Mouse (Mus musculus) heart, embryonic 10.5 days (tissue): Measurements from ENCODE around the gene Adora1. TPM values are rescaled to one million over a fixed set of nuclear protein-coding genes. Genes with fewer than 3 reads are reported as not detected.

Experiments
- DNase-seq: peaks from one replicate; pipeline ENCODE4 v3.0.0-alpha.2; 2017; ENCODE audit warnings: low spot score
- H3K27ac ChIP-seq: fragments of 300-500 bp; sonication (generic); 2 replicates; pipeline ENCODE4 v1.5.1; 2016; ENCODE audit warnings: mild to moderate bottlenecking
- H3K27me3 ChIP-seq: fragments of 300-500 bp; sonication (generic); 2 replicates; pipeline ENCODE4 v1.6.1; 2016; ENCODE audit warnings: mild to moderate bottlenecking; ENCODE audit not compliant: poor library complexity, insufficient read depth, severe bottlenecking
- H3K36me3 ChIP-seq: fragments of 300-500 bp; sonication (generic); 2 replicates; pipeline ENCODE4 v1.6.1; 2016; ENCODE audit warnings: mild to moderate bottlenecking, moderate library complexity
- H3K4me1 ChIP-seq: fragments of 300-500 bp; sonication (generic); 2 replicates; pipeline ENCODE4 v1.6.1; 2016; ENCODE audit warnings: mild to moderate bottlenecking
- H3K4me3 ChIP-seq: fragments of 300-500 bp; sonication (generic); 2 replicates; pipeline ENCODE4 v1.5.1; 2016; ENCODE audit warnings: mild to moderate bottlenecking, moderate library complexity
- H3K9me3 ChIP-seq: fragments of 300-500 bp; sonication (generic); 2 replicates; pipeline ENCODE4 v1.6.1; 2016; ENCODE audit warnings: mild to moderate bottlenecking, moderate library complexity
- WGBS: fragments of 180-500 bp; shearing (Covaris S2); methylation state at CpG from one replicate; pipeline ENCODE4 v1.1.7; 2016; 5-methylcytosine and 5-hydroxymethylcytosine counted together
- polyA plus RNA-seq: library from polyadenylated mRNA; unstranded; fragments of >200 nt; fragmentation: Nextera tagmentation; extraction: Ambion mirVana; gene quantifications from 2 replicates; pipeline ENCODE4 v1.2.1, GENCODE M21; 2016

Gene Adora1
- polyA plus RNA-seq, 1 experiment from 2014 or later, result 8.0 TPM

GRCm38 (mm10) chr1:134205296-134206018, 29.8 kb downstream of the Adora1 start:
- DNase-seq, result no peak
- peaks cover 64% of the 10 kb centered on the region for H3K4me1 ChIP-seq
- H3K4me3 ChIP-seq, result no peak overlapping the region
- 0 out of 2 replicates have a peak, but pooled peaks cover 1% of the 10 kb centered on the region for H3K27me3 ChIP-seq
- H3K27ac ChIP-seq, result peak overlapping the region; percentile 62
- 9% methylated on average over 9 of the region's 9 CpGs for WGBS
- 0 out of 2 replicates have a peak, but pooled peaks cover 2% of the 10 kb centered on the region for H3K36me3 ChIP-seq
- no peaks in the 10 kb centered on the region for H3K9me3 ChIP-seq

GRCm38 (mm10) chr1:134204230-134204629, 31.0 kb downstream of the Adora1 start:
- no peaks in the 10 kb centered on the region for H3K9me3 ChIP-seq
- H3K4me3 ChIP-seq, result no peak overlapping the region
- 87% methylated on average over 13 of the region's 13 CpGs for WGBS
- 0 out of 2 replicates have a peak overlapping the region, but pooled peaks have one; percentile 0 for H3K27ac ChIP-seq
- 0 out of 2 replicates have a peak, but pooled peaks cover 2% of the 10 kb centered on the region for H3K36me3 ChIP-seq
- peaks cover 53% of the 10 kb centered on the region for H3K4me1 ChIP-seq
- DNase-seq, result no peak
- H3K27me3 ChIP-seq, result 0 out of 2 replicates have a peak, but pooled peaks cover 5% of the 10 kb centered on the region

- no peaks in the 10 kb centered on the region for H3K9me3 ChIP-seq
- H3K27ac ChIP-seq, result peak overlapping the region; percentile 56; the same call in 1 of the 2 replicates
- H3K27me3 ChIP-seq, result peaks cover 13% of the 10 kb centered on the region; the same call in 1 of the 2 replicates
- peaks cover 50% of the 10 kb centered on the region for H3K4me1 ChIP-seq
- H3K4me3 ChIP-seq, result no peak overlapping the region
- DNase-seq, result no peak
- H3K36me3 ChIP-seq, result 0 out of 2 replicates have a peak, but pooled peaks cover 2% of the 10 kb centered on the region
- WGBS, result 38% methylated on average over 3 of the region's 3 CpGs
Measured at GRCm38 (mm10) chr1:134201751-134202420, 33.3 kb downstream of the Adora1 start.

DNA sequence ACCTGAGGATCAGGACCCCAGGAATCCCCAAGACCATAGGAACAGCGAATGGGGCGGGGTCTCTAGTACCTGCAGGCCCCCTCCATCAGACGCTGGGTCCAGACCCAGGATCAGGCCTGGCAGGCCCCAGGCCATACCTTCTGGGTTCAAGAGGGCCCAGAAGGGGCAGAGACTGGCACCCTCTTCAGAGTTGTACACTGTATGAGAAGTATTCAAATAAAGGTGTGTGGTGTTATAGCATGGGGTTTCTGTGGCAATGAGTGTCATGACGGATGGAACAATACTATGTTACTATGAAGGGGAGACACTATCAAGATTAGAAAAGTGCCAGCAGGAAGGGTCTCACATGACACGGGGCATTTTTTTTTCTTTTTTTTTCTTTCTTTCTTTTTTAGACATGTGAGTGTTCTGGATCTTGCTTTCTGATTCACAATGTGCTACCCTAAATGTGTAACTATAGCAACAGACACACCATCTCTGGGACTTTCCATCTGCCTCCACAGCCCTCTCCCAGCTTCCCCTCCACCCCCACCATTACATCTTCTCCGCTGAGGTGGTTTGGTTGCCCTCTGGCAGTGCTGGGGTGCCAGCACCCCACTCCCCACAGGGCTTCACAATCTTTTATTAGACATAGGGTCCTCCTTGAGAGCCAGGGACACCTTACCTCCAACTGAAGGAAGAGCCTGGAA, 34.1 kb downstream of the Adora1 start:
- H3K27ac ChIP-seq, result peak overlapping the region; percentile 56
- no peak overlapping the region for H3K4me3 ChIP-seq
- WGBS, result 84% methylated on average over 6 of the region's 6 CpGs

DNA sequence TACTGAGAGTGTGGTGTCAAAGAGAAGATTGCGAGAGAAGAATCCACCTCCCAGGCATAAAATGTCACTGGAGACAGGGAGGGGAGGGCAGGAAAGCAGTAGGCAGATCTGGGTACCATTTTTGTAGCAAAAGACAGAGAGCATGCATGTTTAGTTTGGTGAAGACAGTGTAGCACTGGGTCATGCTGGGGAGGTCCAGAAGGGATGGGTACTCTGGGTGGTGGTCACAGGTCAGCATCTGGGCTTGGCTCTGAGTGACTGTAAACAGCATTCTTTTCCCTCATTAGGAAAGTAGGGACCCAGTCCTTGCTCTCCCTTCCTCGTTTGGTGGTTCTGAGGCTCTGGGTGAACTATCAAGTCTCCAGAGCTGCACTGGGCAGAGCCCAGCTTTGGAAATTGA, 34.8 kb downstream of the Adora1 start:
- WGBS, result 56% methylated on average over 2 of the region's 2 CpGs
- DNase-seq, result no peak
- Histone ChIP-seq H3K9me3 (no peaks in the 10 kb centered on the region), H3K27ac (peak overlapping the region; percentile 4), H3K4me1 (peaks cover 50% of the 10 kb centered on the region), H3K27me3 (peaks cover 13% of the 10 kb centered on the region; the same call in 1 of the 2 replicates), H3K4me3 (no peak overlapping the region), H3K36me3 (0 out of 2 replicates have a peak, but pooled peaks cover 2% of the 10 kb centered on the region)

More for the DNA sequence above, 34.1 kb downstream of the Adora1 start:
- Histone ChIP-seq H3K36me3 (0 out of 2 replicates have a peak, but pooled peaks cover 2% of the 10 kb centered on the region), H3K27me3 (peaks cover 13% of the 10 kb centered on the region; the same call in 1 of the 2 replicates), H3K4me1 (peaks cover 50% of the 10 kb centered on the region), H3K9me3 (no peaks in the 10 kb centered on the region)
- no peak for DNase-seq

GRCm38 (mm10) chr1:134198197-134198995, 36.8 kb downstream of the Adora1 start:
- no peak for DNase-seq
- Histone ChIP-seq H3K27me3 (peaks cover 13% of the 10 kb centered on the region; the same call in 1 of the 2 replicates), H3K27ac (no peak overlapping the region), H3K4me3 (no peak overlapping the region), H3K4me1 (peaks cover 57% of the 10 kb centered on the region), H3K9me3 (no peaks in the 10 kb centered on the region), H3K36me3 (0 out of 2 replicates have a peak, but pooled peaks cover 2% of the 10 kb centered on the region)
- 84% methylated on average over 12 of the region's 12 CpGs for WGBS

DNA sequence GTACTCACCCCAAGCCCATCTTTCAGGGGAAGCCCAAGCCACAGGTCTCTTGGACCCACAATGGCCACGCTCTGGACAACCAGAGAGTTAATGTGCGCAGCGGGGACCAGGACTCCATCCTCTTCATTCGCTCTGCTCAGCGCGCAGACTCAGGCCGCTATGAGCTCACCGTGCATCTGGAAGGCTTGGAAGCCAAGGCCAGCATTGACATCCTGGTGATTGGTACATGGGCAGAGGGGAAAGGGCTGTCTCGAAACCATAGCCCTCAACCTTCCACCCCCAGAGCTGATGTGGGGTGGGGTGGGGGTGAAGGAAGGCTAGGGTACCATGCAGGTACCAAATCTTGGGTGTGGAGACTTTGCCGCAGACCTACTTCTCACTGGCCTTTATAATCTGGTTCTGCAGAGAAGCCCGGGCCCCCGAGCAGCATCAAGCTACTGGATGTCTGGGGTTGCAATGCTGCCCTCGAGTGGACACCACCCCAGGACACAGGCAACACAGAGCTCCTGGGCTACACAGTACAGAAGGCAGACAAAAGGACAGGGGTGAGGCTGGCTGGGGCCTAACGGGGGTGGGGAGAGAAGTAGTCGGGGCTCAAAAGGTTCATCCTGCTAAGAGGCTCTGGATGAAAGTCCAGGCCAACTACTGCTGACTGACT, 37.8 kb downstream of the Adora1 start:
- H3K27me3 ChIP-seq, result peaks cover 13% of the 10 kb centered on the region; the same call in 1 of the 2 replicates
- H3K9me3 ChIP-seq, result no peaks in the 10 kb centered on the region
- 72% methylated on average over 15 of the region's 15 CpGs for WGBS
- peaks cover 66% of the 10 kb centered on the region for H3K4me1 ChIP-seq
- peak overlapping the region; percentile 31; the same call in 1 of the 2 replicates for H3K27ac ChIP-seq
- no peak overlapping the region for H3K4me3 ChIP-seq
- no peak for DNase-seq
- 0 out of 2 replicates have a peak, but pooled peaks cover under 1% of the 10 kb centered on the region for H3K36me3 ChIP-seq

DNA sequence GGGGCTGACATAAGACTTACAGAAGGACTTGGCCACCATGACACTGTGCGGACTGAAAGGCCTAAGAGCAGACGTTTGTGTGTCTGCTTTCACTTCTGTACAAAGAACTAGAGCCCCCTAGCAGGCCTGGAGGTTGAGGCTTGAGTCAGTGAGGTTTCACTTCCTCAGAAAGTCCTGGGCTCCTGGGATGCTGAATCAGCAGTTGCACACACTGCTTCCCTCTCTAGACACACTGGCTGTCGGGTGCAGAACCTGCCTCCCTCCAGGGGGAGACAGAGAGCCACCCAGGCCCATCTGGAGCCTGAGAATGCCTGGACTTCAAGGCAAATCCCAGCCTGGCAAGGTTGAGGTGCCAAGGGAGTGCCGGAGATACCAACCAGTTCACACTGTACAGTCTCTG, 38.8 kb downstream of the Adora1 start:
- Histone ChIP-seq H3K36me3 (no peaks in the 10 kb centered on the region), H3K27me3 (peaks cover 13% of the 10 kb centered on the region; the same call in 1 of the 2 replicates), H3K4me1 (peaks cover 60% of the 10 kb centered on the region), H3K9me3 (no peaks in the 10 kb centered on the region), H3K27ac (peak overlapping the region; percentile 79), H3K4me3 (no peak overlapping the region)
- 55% methylated on average over 4 of the region's 4 CpGs for WGBS
- DNase-seq, result no peak

DNA sequence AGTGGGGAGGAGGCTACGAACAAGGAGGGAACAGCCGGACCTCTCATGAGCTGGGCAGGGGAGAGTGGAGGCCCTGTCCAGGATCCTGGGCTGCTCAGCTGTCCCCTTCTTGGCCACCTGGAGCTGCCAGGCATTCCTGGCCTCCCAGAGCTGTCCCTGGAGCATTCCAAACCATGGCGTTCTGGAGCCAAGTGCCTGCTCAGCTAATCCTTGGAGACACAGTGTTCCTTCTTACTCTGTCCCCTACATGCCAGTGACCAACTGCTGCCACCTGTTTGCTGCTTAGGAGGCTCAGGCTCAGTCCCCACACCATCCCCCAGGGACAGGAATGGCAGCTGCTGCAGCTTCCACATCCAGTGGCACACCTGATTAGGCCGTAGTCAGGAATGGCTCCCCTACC, 39.3 kb downstream of the Adora1 start:
- no peak for DNase-seq
- no peak overlapping the region for H3K4me3 ChIP-seq
- WGBS, result 24% methylated on average over 4 of the region's 4 CpGs
- no peaks in the 10 kb centered on the region for H3K9me3 ChIP-seq
- peak overlapping the region; percentile 79 for H3K27ac ChIP-seq
- peaks cover 13% of the 10 kb centered on the region; the same call in 1 of the 2 replicates for H3K27me3 ChIP-seq
- no peaks in the 10 kb centered on the region for H3K36me3 ChIP-seq
- H3K4me1 ChIP-seq, result peaks cover 59% of the 10 kb centered on the region

DNA sequence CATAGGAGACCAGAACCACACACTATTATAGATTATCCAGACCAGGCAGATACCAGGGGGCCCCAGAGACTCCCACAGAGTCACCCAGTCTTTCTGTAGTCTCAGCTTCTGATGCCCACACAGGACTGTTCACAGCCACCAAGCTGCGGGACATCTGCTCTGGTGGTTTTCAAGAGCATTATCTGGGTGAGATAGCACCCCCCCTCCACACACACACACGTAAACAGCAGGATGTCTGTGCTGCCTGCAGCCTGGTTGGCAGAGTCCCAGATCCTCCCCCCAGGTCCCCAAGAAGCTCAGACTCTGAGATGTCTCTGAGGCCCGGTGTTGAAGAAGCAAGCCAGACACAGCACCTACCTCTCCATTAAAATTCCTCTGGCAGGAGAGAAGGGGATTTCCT, 39.7 kb downstream of the Adora1 start:
- 17% methylated on average over 3 of the region's 3 CpGs for WGBS
- DNase-seq, result no peak
- peak overlapping the region; percentile 79 for H3K27ac ChIP-seq
- no peaks in the 10 kb centered on the region for H3K36me3 ChIP-seq
- H3K4me3 ChIP-seq, result no peak overlapping the region
- peaks cover 15% of the 10 kb centered on the region; the same call in 1 of the 2 replicates for H3K27me3 ChIP-seq
- no peaks in the 10 kb centered on the region for H3K9me3 ChIP-seq
- H3K4me1 ChIP-seq, result peaks cover 59% of the 10 kb centered on the region

DNA sequence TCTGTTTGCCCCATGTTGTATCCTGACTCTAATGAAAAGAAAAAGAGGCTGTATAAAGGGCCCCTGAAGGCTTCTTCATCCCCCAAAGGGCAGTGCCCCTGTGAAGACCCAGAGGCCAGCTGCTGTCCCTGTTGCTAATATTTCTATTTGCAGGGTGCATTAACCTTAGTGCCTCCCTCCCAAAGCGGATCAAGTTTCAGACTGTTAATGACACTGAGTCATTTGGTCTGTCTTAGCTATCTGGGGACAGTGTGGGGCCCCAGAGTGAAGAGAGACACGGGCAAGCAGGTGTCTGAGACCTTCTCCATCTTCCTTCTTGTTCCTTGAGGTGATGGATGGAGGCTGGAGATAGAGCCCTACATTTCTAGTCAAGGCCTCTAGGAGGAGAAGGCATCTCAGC, 40.1 kb downstream of the Adora1 start:
- H3K4me1 ChIP-seq, result peaks cover 59% of the 10 kb centered on the region
- no peak overlapping the region for H3K4me3 ChIP-seq
- peak overlapping the region; percentile 79 for H3K27ac ChIP-seq
- no peaks in the 10 kb centered on the region for H3K9me3 ChIP-seq
- 29% methylated on average over 2 of the region's 2 CpGs for whole genome bisulfite sequencing
- no peaks in the 10 kb centered on the region for H3K36me3 ChIP-seq
- DNase-seq, result no peak
- H3K27me3 ChIP-seq, result peaks cover 14% of the 10 kb centered on the region; the same call in 1 of the 2 replicates
